Mouse (Mus musculus) limb, embryonic 13.5 days (tissue): ENCODE data around the gene S100pbp. TPM values are rescaled to one million over a fixed set of nuclear protein-coding genes. Genes with fewer than 3 reads are reported as not detected.

Experiments
- ATAC-seq: fragments of 200-750 bp; cut with Nextera tagmentation; 2 replicates; pipeline ENCODE4 v1.8.0; 2017; ENCODE audit warnings: low read depth, moderate number of reproducible peaks, moderate TSS enrichment; ENCODE audit not compliant: low FRiP score
- H3K27ac ChIP-seq: fragments of 300-500 bp; sonication (generic); 2 replicates; pipeline ENCODE4 v1.5.1; 2015; ENCODE audit warnings: inconsistent platforms, mild to moderate bottlenecking, moderate library complexity
- H3K27me3 ChIP-seq: fragments of 300-500 bp; sonication (generic); 2 replicates; pipeline ENCODE4 v1.6.1; 2015; ENCODE audit warnings: mild to moderate bottlenecking, inconsistent platforms
- H3K36me3 ChIP-seq: fragments of 300-500 bp; sonication (generic); 2 replicates; pipeline ENCODE4 v1.6.1; 2015; ENCODE audit warnings: inconsistent platforms, mild to moderate bottlenecking, moderate library complexity
- H3K4me1 ChIP-seq: fragments of 300-500 bp; sonication (generic); 2 replicates; pipeline ENCODE4 v1.6.1; 2015; ENCODE audit warnings: inconsistent platforms
- H3K4me2 ChIP-seq: fragments of 300-500 bp; sonication (generic); replicated peaks from 2 replicates; pipeline ENCODE4 v1.6.1; 2015; ENCODE audit warnings: inconsistent platforms, mild to moderate bottlenecking, moderate library complexity
- H3K4me3 ChIP-seq: fragments of 300-500 bp; sonication (generic); 2 replicates; pipeline ENCODE4 v1.5.1; 2015; ENCODE audit warnings: moderate library complexity, mild to moderate bottlenecking, inconsistent platforms
- H3K9ac ChIP-seq: fragments of 300-500 bp; sonication (generic); 2 replicates; pipeline ENCODE4 v1.6.1; 2015; ENCODE audit warnings: mild to moderate bottlenecking, inconsistent platforms
- H3K9me3 ChIP-seq: fragments of 300-500 bp; sonication (generic); 2 replicates; pipeline ENCODE4 v1.6.1; 2016; ENCODE audit warnings: inconsistent platforms
- WGBS: fragments of 180-500 bp; shearing (Covaris S2); methylation state at CpG from one replicate; pipeline ENCODE4 v1.1.7; 2015; 5-methylcytosine and 5-hydroxymethylcytosine counted together
- polyA plus RNA-seq: library from polyadenylated mRNA; unstranded; fragments of >200 nt; fragmentation: Nextera tagmentation; extraction: Ambion mirVana; gene quantifications from 2 replicates; pipeline ENCODE4 v1.2.1, GENCODE M21; 2015

Gene S100pbp
- polyA plus RNA-seq, 1 experiment from 2014 or later, result 30.1 TPM

GRCm38 (mm10) chr4:129120520-129121445 lies 68.7 kb downstream of the S100pbp start:
- ATAC-seq, result peak; percentile 52

GRCm38 (mm10) chr4:129119708-129120107 lies 69.8 kb downstream of the S100pbp start:
- Histone ChIP-seq H3K4me3 (no peak overlapping the region), H3K27ac (no peak overlapping the region), H3K4me1 (peaks cover 13% of the 10 kb centered on the region), H3K27me3 (peaks cover 84% of the 10 kb centered on the region), H3K9ac (no peak overlapping the region), H3K4me2 (no peak overlapping the region), H3K36me3 (no peaks in the 10 kb centered on the region), H3K9me3 (no peaks in the 10 kb centered on the region)
- ATAC-seq, result no peak
- WGBS, result 67% methylated on average over 10 of the region's 10 CpGs

More at GRCm38 (mm10) chr4:129120520-129121445, 68.7 kb downstream of the S100pbp start:
- WGBS, result 1% methylated on average over 55 of the region's 59 CpGs
- H3K4me2 ChIP-seq, result peak overlapping the region; percentile 94
- no peaks in the 10 kb centered on the region for H3K9me3 ChIP-seq
- peak overlapping the region; percentile 54 for H3K9ac ChIP-seq
- H3K36me3 ChIP-seq, result no peaks in the 10 kb centered on the region
- peak overlapping the region; percentile 52 for H3K4me3 ChIP-seq
- H3K27me3 ChIP-seq, result peaks cover 84% of the 10 kb centered on the region
- peaks cover 23% of the 10 kb centered on the region for H3K4me1 ChIP-seq
- no peak overlapping the region for H3K27ac ChIP-seq

GRCm38 (mm10) chr4:129117720-129118510 lies 71.6 kb downstream of the S100pbp start:
- H3K27ac ChIP-seq, result no peak overlapping the region
- H3K4me2 ChIP-seq, result no peak overlapping the region
- no peaks in the 10 kb centered on the region for H3K36me3 ChIP-seq
- peaks cover 79% of the 10 kb centered on the region for H3K27me3 ChIP-seq
- no peak overlapping the region for H3K9ac ChIP-seq
- H3K4me3 ChIP-seq, result no peak overlapping the region
- 85% methylated on average over 14 of the region's 14 CpGs for WGBS
- peaks cover 19% of the 10 kb centered on the region for H3K4me1 ChIP-seq
- no peaks in the 10 kb centered on the region for H3K9me3 ChIP-seq
- ATAC-seq, result no peak

DNA sequence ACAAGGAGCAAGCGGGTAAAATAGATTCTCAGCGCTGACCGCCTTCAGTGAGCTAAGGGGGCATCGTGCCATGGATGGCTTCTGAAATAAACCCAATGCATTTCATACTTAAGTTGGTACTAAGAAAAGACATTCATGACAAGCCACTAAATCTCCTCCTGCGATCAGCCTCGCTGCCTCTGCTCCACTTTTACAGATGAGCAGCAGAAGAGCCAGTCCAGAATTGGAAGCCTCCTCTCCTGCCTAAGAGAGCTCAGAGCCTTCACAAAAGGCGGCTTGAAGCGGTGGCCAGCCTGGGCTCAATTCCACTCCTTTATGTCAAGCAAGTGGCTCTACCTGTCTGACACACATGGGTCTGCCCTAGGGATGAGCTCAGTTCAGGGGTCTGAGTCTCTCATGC lies 72.8 kb downstream of the S100pbp start:
- no peaks in the 10 kb centered on the region for H3K36me3 ChIP-seq
- H3K27ac ChIP-seq, result no peak overlapping the region
- no peak for ATAC-seq
- H3K4me2 ChIP-seq, result no peak overlapping the region
- no peak overlapping the region for H3K4me3 ChIP-seq
- H3K9ac ChIP-seq, result no peak overlapping the region
- peaks cover 24% of the 10 kb centered on the region for H3K4me1 ChIP-seq
- H3K27me3 ChIP-seq, result peaks cover 68% of the 10 kb centered on the region
- H3K9me3 ChIP-seq, result no peaks in the 10 kb centered on the region
- WGBS, result 95% methylated on average over 8 of the region's 8 CpGs

DNA sequence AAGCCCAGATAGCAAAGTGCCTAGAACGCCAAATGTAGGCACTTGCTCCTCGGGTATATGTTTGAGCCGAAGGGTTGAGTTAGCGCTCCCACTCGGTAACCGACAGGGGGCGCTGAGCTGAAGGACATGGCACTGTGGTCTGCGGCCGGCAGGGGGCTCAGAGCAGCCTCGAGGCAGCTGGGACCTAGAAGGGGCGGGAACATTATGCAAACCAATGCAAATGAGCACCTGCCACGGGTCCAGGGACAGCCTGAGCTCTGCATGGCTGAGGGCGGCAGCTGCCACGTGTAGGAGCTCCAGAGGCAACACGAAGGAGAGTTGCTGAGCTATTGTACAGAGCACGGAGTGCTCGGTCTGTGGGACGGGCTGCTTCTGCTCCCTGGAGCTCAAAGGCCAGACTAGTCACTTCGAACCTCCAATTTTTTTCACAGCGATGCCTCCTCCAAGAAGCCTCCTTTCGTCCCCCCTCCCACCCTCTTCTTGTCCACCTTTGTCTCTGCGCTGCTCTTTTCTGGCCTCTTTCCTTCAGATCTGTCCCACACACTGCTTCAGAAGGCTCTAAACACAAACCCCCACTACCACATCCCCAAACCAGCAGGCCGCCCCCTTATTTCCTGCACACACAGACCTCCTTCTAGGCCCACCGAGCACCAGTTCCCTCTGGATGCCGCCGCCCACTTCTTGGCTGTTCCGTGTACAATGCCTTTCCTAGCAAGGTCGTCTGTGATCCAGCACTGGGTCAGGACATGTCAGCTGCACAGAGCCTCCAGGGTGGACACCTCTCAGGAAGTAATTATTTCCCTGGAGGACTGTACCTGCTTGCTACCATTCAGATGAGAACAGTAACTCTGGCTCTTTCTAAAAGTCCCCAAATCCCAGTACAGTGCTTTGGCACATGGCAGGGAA lies 76.2 kb downstream of the S100pbp start:
- Histone ChIP-seq H3K4me1 (peaks cover 13% of the 10 kb centered on the region; the same call in 1 of the 2 replicates), H3K27ac (no peak overlapping the region), H3K4me2 (no peak overlapping the region), H3K9me3 (no peaks in the 10 kb centered on the region), H3K4me3 (no peak overlapping the region), H3K9ac (no peak overlapping the region), H3K27me3 (peaks cover 37% of the 10 kb centered on the region), H3K36me3 (no peaks in the 10 kb centered on the region)
- ATAC-seq, result peak; percentile 64
- WGBS, result 36% methylated on average over 28 of the region's 28 CpGs

- no peaks in the 10 kb centered on the region for H3K36me3 ChIP-seq
- H3K4me1 ChIP-seq, result peaks cover 13% of the 10 kb centered on the region; the same call in 1 of the 2 replicates
- no peak overlapping the region for H3K4me3 ChIP-seq
- H3K27ac ChIP-seq, result no peak overlapping the region
- H3K9me3 ChIP-seq, result no peaks in the 10 kb centered on the region
- no peak overlapping the region for H3K9ac ChIP-seq
- WGBS, result 62% methylated on average over 13 of the region's 13 CpGs
- H3K27me3 ChIP-seq, result peaks cover 48% of the 10 kb centered on the region
- ATAC-seq, result no peak
- H3K4me2 ChIP-seq, result no peak overlapping the region
Measured at GRCm38 (mm10) chr4:129112231-129112630, 77.3 kb downstream of the S100pbp start.

- WGBS, result 57% methylated on average over 11 of the region's 11 CpGs
- Histone ChIP-seq H3K9ac (no peak overlapping the region), H3K27me3 (peaks cover 51% of the 10 kb centered on the region), H3K4me2 (no peak overlapping the region), H3K36me3 (no peaks in the 10 kb centered on the region), H3K27ac (no peak overlapping the region), H3K4me1 (peaks cover 13% of the 10 kb centered on the region; the same call in 1 of the 2 replicates), H3K4me3 (no peak overlapping the region), H3K9me3 (no peaks in the 10 kb centered on the region)
- ATAC-seq, result no peak
Measured at GRCm38 (mm10) chr4:129111350-129111749, 78.2 kb downstream of the S100pbp start.

DNA sequence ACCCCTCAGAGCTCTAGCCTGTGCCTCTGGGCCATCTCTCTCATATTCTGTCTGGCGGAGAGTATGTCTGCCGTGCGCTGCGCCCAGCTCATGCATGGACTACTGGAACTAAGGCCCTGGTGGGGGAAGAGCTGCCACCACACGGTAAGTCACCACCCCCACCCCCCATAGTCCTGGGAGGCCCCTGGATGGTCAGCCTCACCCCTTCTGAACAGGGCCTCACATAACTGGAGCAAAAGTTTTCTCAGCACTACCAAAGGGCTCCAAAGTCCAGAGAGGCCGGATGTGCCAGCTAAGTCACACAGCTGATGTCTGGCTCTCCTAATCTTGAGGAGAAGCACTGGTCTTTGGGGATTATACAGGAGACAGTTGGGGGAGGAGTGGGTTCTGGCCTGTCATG lies 78.7 kb downstream of the S100pbp start:
- no peaks in the 10 kb centered on the region for H3K9me3 ChIP-seq
- H3K27me3 ChIP-seq, result peaks cover 52% of the 10 kb centered on the region
- WGBS, result 83% methylated on average over 6 of the region's 6 CpGs
- H3K4me3 ChIP-seq, result no peak overlapping the region
- H3K36me3 ChIP-seq, result no peaks in the 10 kb centered on the region
- no peak overlapping the region for H3K9ac ChIP-seq
- no peak overlapping the region for H3K4me2 ChIP-seq
- H3K27ac ChIP-seq, result no peak overlapping the region
- H3K4me1 ChIP-seq, result peaks cover 13% of the 10 kb centered on the region; the same call in 1 of the 2 replicates
- ATAC-seq, result no peak

GRCm38 (mm10) chr4:129108624-129109023 lies 80.9 kb downstream of the S100pbp start:
- Histone ChIP-seq H3K27me3 (peaks cover 55% of the 10 kb centered on the region), H3K9me3 (no peaks in the 10 kb centered on the region), H3K9ac (no peak overlapping the region), H3K36me3 (no peaks in the 10 kb centered on the region), H3K27ac (no peak overlapping the region), H3K4me3 (no peak overlapping the region), H3K4me2 (no peak overlapping the region), H3K4me1 (peaks cover 18% of the 10 kb centered on the region)
- ATAC-seq, result no peak
- 74% methylated on average over 7 of the region's 7 CpGs for WGBS

GRCm38 (mm10) chr4:129107348-129107899 lies 82.1 kb downstream of the S100pbp start:
- H3K27me3 ChIP-seq, result peaks cover 56% of the 10 kb centered on the region
- H3K4me3 ChIP-seq, result no peak overlapping the region
- H3K9ac ChIP-seq, result no peak overlapping the region
- H3K36me3 ChIP-seq, result no peaks in the 10 kb centered on the region
- ATAC-seq, result no peak
- WGBS, result 67% methylated on average over 10 of the region's 10 CpGs
- no peak overlapping the region for H3K27ac ChIP-seq
- peaks cover 12% of the 10 kb centered on the region; the same call in 1 of the 2 replicates for H3K4me1 ChIP-seq
- H3K4me2 ChIP-seq, result no peak overlapping the region
- no peaks in the 10 kb centered on the region for H3K9me3 ChIP-seq

- WGBS, result 22% methylated on average over 9 of the region's 9 CpGs
- Histone ChIP-seq H3K4me2 (peak overlapping the region; percentile 61), H3K9me3 (no peaks in the 10 kb centered on the region), H3K27me3 (peaks cover 56% of the 10 kb centered on the region), H3K9ac (no peak overlapping the region), H3K4me3 (peak overlapping the region; percentile 34; the same call in 1 of the 2 replicates), H3K36me3 (no peaks in the 10 kb centered on the region), H3K27ac (no peak overlapping the region), H3K4me1 (peaks cover 5% of the 10 kb centered on the region; the same call in 1 of the 2 replicates)
- no peak for ATAC-seq
Measured at GRCm38 (mm10) chr4:129106073-129106472, 83.5 kb downstream of the S100pbp start.
